17 mouse cellular contexts compared by ENCODE assay signal in genomic region chr7:118776491-118776890, GRCm38 (mm10). TPM values are rescaled to one million over a fixed set of nuclear protein-coding genes. Genes with fewer than 3 reads are reported as not detected.
DNase-seq lines count a peak whose midpoint lies in the region; ATAC-seq and TF ChIP-seq lines count a peak whose summit lies in the region.
"Had no signal": no experiment of that assay in that cellular context is flagged by ENCODE, and none has a peak within 500 bp of the region (broad histone marks: within the 10 kb centered on the region; RNA-seq: fewer than 3 reads in every experiment).

No protein-coding gene starts in this region.

- intact Hi-C loops in heart, adult 2 months (cut with DNase I): no loop called here
- intact Hi-C loops in heart, postnatal 36 days (cut with DNase I): no loop called here

- no peaks in the 10 kb centered on the region for H3K27me3 ChIP-seq in forebrain, embryonic 12.5 days
- no peaks in the 10 kb centered on the region for H3K27me3 ChIP-seq in forebrain, embryonic 10.5 days (ENCODE audit: poor library complexity, severe bottlenecking)
- no peaks in the 10 kb centered on the region for H3K27me3 ChIP-seq in heart, adult 2 months (ENCODE audit: control insufficient read depth, insufficient read depth, low read length)
- H3K27me3 ChIP-seq in splenic B cell, adult 2 months (ENCODE audit: control insufficient read depth, insufficient read depth, low read length, poor library complexity, severe bottlenecking): no peaks in the 10 kb centered on the region
- H3K27me3 ChIP-seq in intestine, postnatal 0 days (replicated peaks; ENCODE audit: control insufficient read depth, insufficient read depth, low read length): no peaks in the 10 kb centered on the region
- H3K27me3 ChIP-seq: embryonic facial prominence, embryonic 12.5 days; forebrain, embryonic 13.5 days had no signal

- no peak for TF ChIP-seq POLR2A in heart, adult 2 months (IDR thresholded peaks at IDR 0.05; ENCODE audit: insufficient read depth, low read depth, low read length)

- no peak for TF ChIP-seq EP300 in heart, adult 2 months (IDR thresholded peaks at IDR 0.05; ENCODE audit: insufficient read depth, low read depth, low read length)

- no peak for TF ChIP-seq CTCF in heart, adult 2 months (IDR thresholded peaks at IDR 0.05)
- TF ChIP-seq CTCF in intestine, postnatal 0 days (IDR thresholded peaks at IDR 0.05; ENCODE audit: low read depth): no peak

- DNase-seq in forebrain, embryonic 10.5 days (ENCODE audit: extremely low spot score, low spot score): no peak
- no peak for DNase-seq in heart, adult 2 months
- no peak for DNase-seq in heart, postnatal 36 days
- peak; percentile 8 for DNase-seq in lung, postnatal 36 days
- DNase-seq in lung, postnatal 14 days: no peak
- DNase-seq in splenic B cell, adult 2 months (ENCODE audit: low read depth, low spot score): peak; percentile 27
- DNase-seq: adrenal gland, adult 2 months; adrenal gland, postnatal 25 days; cerebellum, adult 8-10 months; embryo, embryonic 11 days; gastrocnemius, postnatal 10 days; kidney, adult 18-20 months had no signal

- H3K27ac ChIP-seq in forebrain, embryonic 12.5 days: 0 out of 2 replicates have a peak overlapping the region, but pooled peaks have one; percentile 32
- no peak overlapping the region for H3K27ac ChIP-seq in forebrain, embryonic 10.5 days
- peak overlapping the region; percentile 62 for H3K27ac ChIP-seq in heart, adult 2 months
- no peak overlapping the region for H3K27ac ChIP-seq in intestine, postnatal 0 days (ENCODE audit: low read depth, low read length)
- H3K27ac ChIP-seq: embryonic facial prominence, embryonic 12.5 days; hindbrain, postnatal 0 days had no signal

- H3K9me3 ChIP-seq in forebrain, embryonic 12.5 days: no peaks in the 10 kb centered on the region
- no peaks in the 10 kb centered on the region for H3K9me3 ChIP-seq in forebrain, embryonic 10.5 days
- H3K9me3 ChIP-seq in intestine, postnatal 0 days (ENCODE audit: control insufficient read depth): no peaks in the 10 kb centered on the region
- H3K9me3 ChIP-seq: embryonic facial prominence, embryonic 12.5 days; forebrain, embryonic 13.5 days had no signal

- peaks cover 8% of the 10 kb centered on the region; the same call in 1 of the 2 replicates for H3K4me1 ChIP-seq in forebrain, embryonic 12.5 days
- H3K4me1 ChIP-seq in forebrain, embryonic 10.5 days: 0 out of 2 replicates have a peak, but pooled peaks cover 6% of the 10 kb centered on the region
- H3K4me1 ChIP-seq in heart, adult 2 months (ENCODE audit: control insufficient read depth, insufficient read depth, low read length): peaks cover 10% of the 10 kb centered on the region
- no peaks in the 10 kb centered on the region for H3K4me1 ChIP-seq in intestine, postnatal 0 days (replicated peaks; ENCODE audit: control insufficient read depth, insufficient read depth, low read length)
- H3K4me1 ChIP-seq: embryonic facial prominence, embryonic 12.5 days had no signal

- no peaks in the 10 kb centered on the region for H3K79me2 ChIP-seq in heart, adult 2 months (replicated peaks; ENCODE audit: control insufficient read depth, insufficient read depth, low read length)

- H3K4me2 ChIP-seq in forebrain, embryonic 12.5 days: no peak overlapping the region
- H3K4me2 ChIP-seq in intestine, postnatal 0 days (replicated peaks; ENCODE audit: low read depth): no peak overlapping the region
- H3K4me2 ChIP-seq: embryonic facial prominence, embryonic 12.5 days; forebrain, embryonic 13.5 days had no signal

- no peak overlapping the region for H3K9ac ChIP-seq in forebrain, embryonic 12.5 days
- H3K9ac ChIP-seq in heart, adult 2 months (ENCODE audit: low read depth, low read length): no peak overlapping the region
- no peak overlapping the region for H3K9ac ChIP-seq in intestine, postnatal 0 days (ENCODE audit: low read depth, low read length)
- H3K9ac ChIP-seq: embryonic facial prominence, embryonic 12.5 days had no signal

- peaks cover 36% of the 10 kb centered on the region for H3K36me3 ChIP-seq in forebrain, embryonic 12.5 days (replicated peaks)
- H3K36me3 ChIP-seq in forebrain, embryonic 10.5 days (replicated peaks): peaks cover 41% of the 10 kb centered on the region
- no peaks in the 10 kb centered on the region for H3K36me3 ChIP-seq in heart, adult 2 months (ENCODE audit: control insufficient read depth, insufficient read depth, low read length)
- H3K36me3 ChIP-seq in splenic B cell, adult 2 months (ENCODE audit: control insufficient read depth, insufficient read depth, low read length, poor library complexity, severe bottlenecking): no peaks in the 10 kb centered on the region; the same call in 1 of the 2 replicates
- H3K36me3 ChIP-seq in intestine, postnatal 0 days (ENCODE audit: control insufficient read depth, insufficient read depth): peaks cover 78% of the 10 kb centered on the region

- ATAC-seq in forebrain, embryonic 12.5 days (ENCODE audit: low FRiP score): no peak
- no peak for ATAC-seq in intestine, postnatal 0 days
- ATAC-seq: forebrain, embryonic 13.5 days; hindbrain, postnatal 0 days had no signal

- H3K4me3 ChIP-seq in forebrain, embryonic 12.5 days (replicated peaks): no peak overlapping the region
- H3K4me3 ChIP-seq in forebrain, embryonic 10.5 days: no peak overlapping the region
- H3K4me3 ChIP-seq in heart, adult 2 months: no peak overlapping the region
- no peak overlapping the region for H3K4me3 ChIP-seq in intestine, postnatal 0 days (ENCODE audit: low read depth, low read length)
- H3K4me3 ChIP-seq: embryonic facial prominence, embryonic 12.5 days; forebrain, embryonic 13.5 days had no signal

- WGBS in forebrain, embryonic 12.5 days: 75% methylated on average over 9 of the region's 9 CpGs
- WGBS in forebrain, embryonic 10.5 days: 85% methylated on average over 9 of the region's 9 CpGs
- 52% methylated on average over 9 of the region's 9 CpGs for WGBS in heart, adult 2 months
- WGBS in intestine, postnatal 0 days: 83% methylated on average over 9 of the region's 9 CpGs

RNA-seq across cellular contexts. Expression of gene Vps35l, which starts 36.5 kb away (rescaled TPM):
- 89.2 and 91.5 TPM in 2 replicates for polyA plus RNA-seq in forebrain, embryonic 12.5 days (2016; fragmentation: Nextera tagmentation; extraction: Ambion mirVana)
- 63.1 and 67.2 TPM in 2 replicates for polyA plus RNA-seq in forebrain, embryonic 10.5 days (2016; fragmentation: Nextera tagmentation; extraction: Ambion mirVana)
- total RNA-seq in heart, adult 2 months (2021): 10 to 100 TPM; 21.0 to 21.7 TPM
- 26.5 and 30.2 TPM in 2 replicates for polyA plus RNA-seq in heart, adult 2 months (2012; rRNA removed)
- total RNA-seq in heart, postnatal 36 days (2021): 10 to 100 TPM; 21.7 to 25.5 TPM
- 55.3 and 57.8 TPM in 2 replicates for polyA plus RNA-seq in intestine, postnatal 0 days (2015; fragmentation: Nextera tagmentation; extraction: Ambion mirVana)

Comparison
In these comparisons a context has a peak if more than half of its experiments do, and no peak if none do; other contexts are left out.
1. H3K27ac ChIP-seq: peak in forebrain, embryonic 12.5 days (single experiment) and heart, adult 2 months (single experiment); none in forebrain, embryonic 10.5 days (single experiment) and intestine, postnatal 0 days (single experiment).
2. DNase-seq: peak in lung, postnatal 36 days (single experiment) and splenic B cell, adult 2 months (single experiment); none in forebrain, embryonic 10.5 days (single experiment), heart, adult 2 months (0 of 2), heart, postnatal 36 days (0 of 2) and lung, postnatal 14 days (single experiment).